9 mouse cellular contexts compared by ENCODE assay signal in genomic region chr11:58307411-58308080, GRCm38 (mm10). TPM values are rescaled to one million over a fixed set of nuclear protein-coding genes. Genes with fewer than 3 reads are reported as not detected.
A peak's percentile ranks its signal among the peaks of the same experiment; 100 is the strongest.
DNase-seq lines count a peak whose midpoint lies in the region; ATAC-seq and TF ChIP-seq lines count a peak whose summit lies in the region.
"Had no signal": no experiment of that assay in that cellular context is flagged by ENCODE, and none has a peak within 500 bp of the region (broad histone marks: within the 10 kb centered on the region; RNA-seq: fewer than 3 reads in every experiment).

No protein-coding gene starts in this region.

- H3K4me1 ChIP-seq in ES-Bruce4 (ENCODE audit: control insufficient read depth, insufficient read depth, low read length) = no peaks in the 10 kb centered on the region
- peaks cover 2% of the 10 kb centered on the region; the same call in 1 of the 2 replicates for H3K4me1 ChIP-seq in forebrain, embryonic 11.5 days (replicated peaks; ENCODE audit: control insufficient read depth, insufficient read depth, low read length)

- H3K27ac ChIP-seq in ES-Bruce4 (ENCODE audit: insufficient read depth, low read length) = no peak overlapping the region
- no peak overlapping the region; the same call in 1 of the 2 replicates for H3K27ac ChIP-seq in forebrain, embryonic 11.5 days (ENCODE audit: low read depth, low read length)

- peak overlapping the region; percentile 83 for H3K4me2 ChIP-seq in forebrain, embryonic 11.5 days (ENCODE audit: low read depth, low read length, severe bottlenecking)

- H3K9me3 ChIP-seq in ES-Bruce4 (replicated peaks; ENCODE audit: control insufficient read depth, insufficient read depth, low read length, poor library complexity, severe bottlenecking) = no peaks in the 10 kb centered on the region
- H3K9me3 ChIP-seq in forebrain, embryonic 11.5 days (ENCODE audit: control insufficient read depth, low read length) = no peaks in the 10 kb centered on the region

- WGBS in forebrain, embryonic 11.5 days = under 1% methylated on average over 42 of the region's 42 CpGs

- TF ChIP-seq POLR2A in ES-Bruce4 (IDR thresholded peaks at IDR 0.05; ENCODE audit: insufficient read depth, low read length) = no peak
- TF ChIP-seq POLR2A in brain, embryonic 14.5 days (IDR thresholded peaks at IDR 0.05; ENCODE audit: borderline replicate concordance, extremely low read depth, insufficient read depth, insufficient read length, poor library complexity, severe bottlenecking) = peak; percentile 10; the same call in 1 of the 2 replicates

- H3K4me3 ChIP-seq in ES-Bruce4 (ENCODE audit: low read depth, low read length) = peak overlapping the region; percentile 75
- peak overlapping the region; percentile 48 for H3K4me3 ChIP-seq in forebrain, embryonic 11.5 days (ENCODE audit: low read depth, low read length)

- peak; percentile 72 for DNase-seq in brain, embryonic 14.5 days (ENCODE audit: low read depth)
- peak; percentile 80 for DNase-seq in forebrain, embryonic 11.5 days (ENCODE audit: low spot score)
- peak; percentile 56 to 67 for DNase-seq in heart, postnatal 14 days
- peak; percentile 75 to 84 for DNase-seq in kidney, postnatal 4 days
- DNase-seq in lung, postnatal 14 days = peak; percentile 46
- peak; percentile 72 for DNase-seq in ovary, postnatal 36 days (ENCODE audit: low spot score)
- DNase-seq in thymus, postnatal 4 days = peak; percentile 66

- peak; percentile 23 for TF ChIP-seq CTCF in ES-Bruce4 (IDR thresholded peaks at IDR 0.05; ENCODE audit: low read depth, low read length)
- no peak for TF ChIP-seq CTCF in brain, embryonic 14.5 days (IDR thresholded peaks at IDR 0.05; ENCODE audit: borderline replicate concordance, extremely low read depth, insufficient read depth, insufficient read length)

- peaks cover 9% of the 10 kb centered on the region for H3K36me3 ChIP-seq in ES-Bruce4 (ENCODE audit: control insufficient read depth, insufficient read depth, low read length, poor library complexity, severe bottlenecking)
- no peaks in the 10 kb centered on the region for H3K36me3 ChIP-seq in forebrain, embryonic 11.5 days (ENCODE audit: control insufficient read depth, insufficient read depth, low read length)

- ATAC-seq in forebrain, embryonic 11.5 days (replicated peaks; ENCODE audit: low FRiP score) = peak; percentile 42

- intact Hi-C loops in heart, postnatal 14 days (cut with DNase I) = loop anchor here (2.0 to 10.0 kb wide), 2 partner anchors 15 to 187 kb away; partner anchors contain the start of gene Olfr332

- no peak for TF ChIP-seq EP300 in ES-Bruce4 (IDR thresholded peaks at IDR 0.05; ENCODE audit: insufficient read depth, low read depth, low read length)

- no peaks in the 10 kb centered on the region for H3K27me3 ChIP-seq in ES-Bruce4 (ENCODE audit: control insufficient read depth, insufficient read depth, low read length, poor library complexity, severe bottlenecking)
- no peaks in the 10 kb centered on the region for H3K27me3 ChIP-seq in forebrain, embryonic 11.5 days (ENCODE audit: control insufficient read depth, insufficient read depth, low read length)

- peak overlapping the region; percentile 76 for H3K9ac ChIP-seq in ES-Bruce4 (ENCODE audit: low read depth, poor library complexity, severe bottlenecking)
- H3K9ac ChIP-seq in forebrain, embryonic 11.5 days (ENCODE audit: low read length) = peak overlapping the region; percentile 69

RNA-seq across cellular contexts. Expression of gene Zfp692, which starts 0.7 kb away (rescaled TPM):
- polyA plus RNA-seq in ES-Bruce4 (2011; ENCODE audit: insufficient read depth, insufficient read length, low read depth, missing spikeins) = 19.3 and 21.1 TPM in 2 replicates
- polyA plus RNA-seq in brain, embryonic 14.5 days (2012; rRNA removed) = 43.0 and 83.0 TPM in 2 replicates
- polyA plus RNA-seq in forebrain, embryonic 11.5 days (2014; fragmentation: Nextera tagmentation; extraction: Ambion mirVana) = 17.4 and 20.0 TPM in 2 replicates
- total RNA-seq in heart, postnatal 14 days (2021) = 1 to 10 TPM; 3.9 to 4.7 TPM

RNA-seq across cellular contexts. Expression of gene Zfp672, which starts 22.6 kb away (rescaled TPM):
- 8.3 and 9.0 TPM in 2 replicates for polyA plus RNA-seq in ES-Bruce4 (2011; ENCODE audit: insufficient read depth, insufficient read length, low read depth, missing spikeins)
- polyA plus RNA-seq in brain, embryonic 14.5 days (2012; rRNA removed) = 41.9 and 47.0 TPM in 2 replicates
- 30.6 and 33.2 TPM in 2 replicates for polyA plus RNA-seq in forebrain, embryonic 11.5 days (2014; fragmentation: Nextera tagmentation; extraction: Ambion mirVana)
- 10 to 100 TPM; 48.9 to 53.1 TPM for total RNA-seq in heart, postnatal 14 days (2021)

RNA-seq across cellular contexts. Expression of gene Sh3bp5l, which starts 23.0 kb away (rescaled TPM):
- polyA plus RNA-seq in ES-Bruce4 (2011; ENCODE audit: insufficient read depth, insufficient read length, low read depth, missing spikeins) = 33.6 and 41.4 TPM in 2 replicates
- 39.9 and 46.8 TPM in 2 replicates for polyA plus RNA-seq in brain, embryonic 14.5 days (2012; rRNA removed)
- 36.7 and 41.0 TPM in 2 replicates for polyA plus RNA-seq in forebrain, embryonic 11.5 days (2014; fragmentation: Nextera tagmentation; extraction: Ambion mirVana)
- total RNA-seq in heart, postnatal 14 days (2021) = 10 to 100 TPM; 45.6 to 49.5 TPM

RNA-seq across cellular contexts. Expression of gene 4930438A08Rik, which starts 32.9 kb away (rescaled TPM):
- not detected in 2 replicates for polyA plus RNA-seq in ES-Bruce4 (2011; ENCODE audit: insufficient read depth, insufficient read length, low read depth, missing spikeins)
- not detected in 2 replicates for polyA plus RNA-seq in brain, embryonic 14.5 days (2012; rRNA removed)
- 0.08 TPM in 1 of 2 replicates, not detected in the other for polyA plus RNA-seq in forebrain, embryonic 11.5 days (2014; fragmentation: Nextera tagmentation; extraction: Ambion mirVana)
- total RNA-seq in heart, postnatal 14 days (2021) = not detected
- total RNA-seq: layer of hippocampus, adult 8-10 months had no signal
